Mouse (Mus musculus): ENCODE measurements around the gene Gm10644.

The Gm10644 gene

GRCm38 (mm10) chr8:83898456-83898855 lies 56.5 kb downstream of the Gm10644 start:
- no peak for DNase-seq (ENCODE audit: low spot score in 2 of 2)

- peak in 1 of 2 experiments; percentile 64 for DNase-seq (ENCODE audit: low spot score in 2 of 2)
These were observed 57.8 kb downstream of the Gm10644 start for GRCm38 (mm10) chr8:83897211-83897610.

- no peak for DNase-seq (ENCODE audit: low spot score in 2 of 2)
These were observed 58.5 kb downstream of the Gm10644 start for GRCm38 (mm10) chr8:83896461-83896860.

GRCm38 (mm10) chr8:83895894-83896293 lies 59.1 kb downstream of the Gm10644 start:
- peak in 1 of 2 experiments; percentile 56 for DNase-seq (ENCODE audit: low spot score in 2 of 2)

DNA sequence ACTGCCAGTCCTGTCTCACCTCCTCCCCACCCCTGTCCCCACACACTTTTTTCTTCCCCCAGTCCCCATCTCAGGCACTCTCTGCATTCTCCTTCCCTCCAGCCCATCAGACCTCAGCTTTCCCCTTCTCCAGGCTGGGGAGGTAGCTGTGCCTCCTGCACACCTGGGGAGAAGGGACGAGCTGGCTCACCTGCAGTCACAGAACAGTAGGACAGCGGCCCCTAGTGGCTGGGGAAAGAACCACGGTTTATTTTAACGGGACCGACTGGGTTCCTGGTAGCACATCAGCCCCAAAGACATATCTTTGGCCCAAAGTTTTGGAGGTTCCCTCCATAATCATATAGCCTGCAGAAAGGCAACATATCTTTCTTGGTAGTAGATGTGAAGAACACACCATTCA lies 61.1 kb downstream of the Gm10644 start:
- DNase-seq (ENCODE audit: low spot score in 2 of 2): peak; percentile 77 to 87

DNA sequence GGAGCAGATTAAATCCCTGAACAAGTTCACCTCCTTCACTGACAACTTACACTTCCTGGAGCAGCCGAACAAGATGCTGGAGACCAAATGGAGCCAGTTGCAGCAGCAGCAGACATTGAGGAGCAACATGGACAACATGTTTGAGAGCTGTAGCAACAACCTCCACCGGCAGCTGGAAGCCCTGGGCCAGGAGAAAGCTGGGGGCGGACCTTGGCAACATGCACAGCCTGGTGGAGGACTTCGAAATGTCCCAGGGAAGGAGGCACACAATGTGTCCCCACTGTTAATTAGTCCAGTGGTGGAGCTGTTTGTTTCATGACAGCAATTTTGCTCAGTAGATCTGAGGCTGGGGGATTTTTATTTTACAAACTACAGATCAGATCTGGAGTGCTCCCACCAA lies 62.9 kb downstream of the Gm10644 start:
- DNase-seq (ENCODE audit: low spot score in 2 of 2): no peak

DNA sequence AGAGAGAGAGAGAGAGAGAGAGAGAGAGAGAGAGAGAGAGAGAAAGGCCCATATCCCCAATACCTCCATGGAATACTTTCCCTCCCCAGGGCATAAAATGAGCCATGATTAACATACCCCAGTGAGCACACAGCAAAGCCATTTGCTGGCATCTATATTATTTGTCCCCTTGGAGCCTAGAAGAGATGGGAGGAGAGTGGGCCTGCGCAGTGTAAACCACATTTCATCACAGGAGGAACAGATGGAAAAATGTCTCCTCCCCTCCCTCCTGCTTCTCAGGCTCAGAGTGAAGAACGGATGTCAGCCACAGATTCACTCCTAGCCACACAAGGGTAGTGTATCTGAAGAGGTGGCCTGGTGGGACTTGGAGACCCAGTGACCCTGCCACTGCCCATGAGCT lies 66.6 kb downstream of the Gm10644 start:
- no peak for DNase-seq (ENCODE audit: low spot score in 2 of 2)
